Mouse (Mus musculus): ENCODE measurements around the gene Blzf1. TPM values are rescaled to one million over a fixed set of nuclear protein-coding genes. Genes with fewer than 3 reads are reported as not detected.

Blzf1 gene
- polyA plus RNA-seq (2014; fragmentation: Illumina TruSeq; extraction: RNeasy Lipid Tissue Mini Kit (QIAGEN cat#74804); ENCODE audit: insufficient read depth, low read depth, low replicate concordance), result 10.1 TPM

DNA sequence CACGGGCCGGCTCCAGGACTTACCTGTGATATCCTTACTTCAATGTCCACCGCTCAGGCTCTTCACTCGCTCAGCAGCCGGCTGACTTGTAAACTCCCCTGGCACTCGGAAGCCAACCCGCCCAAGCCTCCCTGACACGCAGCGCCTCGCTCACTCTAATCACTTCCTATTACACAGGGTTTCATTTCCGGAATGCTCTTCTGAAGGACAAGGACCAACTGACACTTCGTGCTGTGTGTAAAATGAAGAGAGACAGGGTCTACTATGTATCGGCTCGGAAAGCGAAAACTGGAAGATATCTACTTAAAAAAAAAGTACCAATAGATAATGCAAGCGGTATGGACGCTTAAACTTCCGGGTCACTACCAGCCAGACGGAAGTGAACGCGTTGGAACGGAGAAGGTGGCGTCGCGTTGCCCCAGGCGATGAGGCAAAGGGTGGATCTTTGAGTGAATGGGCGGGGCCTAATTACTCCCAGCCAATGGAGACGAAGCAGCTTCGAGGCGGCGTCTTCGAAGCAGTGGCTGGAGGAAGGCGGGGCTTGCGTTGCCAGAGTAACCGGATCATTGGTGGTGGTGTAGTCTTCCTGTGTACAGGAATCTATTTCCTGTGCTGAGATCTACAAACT lies at the start of gene Blzf1:
Gene Blzf1 (minus strand): TSS at position 366 of the 628 bp plus-strand sequence.

DNA sequence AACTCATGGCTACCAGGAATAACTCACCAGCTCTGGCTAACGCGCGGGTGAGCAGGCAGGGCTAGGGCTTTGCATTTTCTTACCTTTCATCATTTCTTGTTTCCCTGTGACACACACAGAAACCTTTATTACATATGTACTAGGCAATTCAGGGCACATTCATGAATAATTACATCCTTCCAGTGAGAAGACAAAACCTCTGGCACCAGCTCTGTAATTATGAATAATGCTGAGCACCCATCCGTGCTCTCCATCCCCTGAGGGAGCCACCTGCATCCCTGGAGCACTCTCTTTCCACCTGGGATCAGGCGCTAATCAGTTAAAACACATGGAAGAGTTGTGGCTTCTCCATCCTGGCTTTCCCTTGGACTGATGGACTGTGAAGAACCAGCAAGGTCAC lies 3.5 kb downstream of the Blzf1 start, which contains the start of gene Nme7:
Gene Nme7 (plus strand): TSS at position 301 of the 400 bp plus-strand sequence.

DNA sequence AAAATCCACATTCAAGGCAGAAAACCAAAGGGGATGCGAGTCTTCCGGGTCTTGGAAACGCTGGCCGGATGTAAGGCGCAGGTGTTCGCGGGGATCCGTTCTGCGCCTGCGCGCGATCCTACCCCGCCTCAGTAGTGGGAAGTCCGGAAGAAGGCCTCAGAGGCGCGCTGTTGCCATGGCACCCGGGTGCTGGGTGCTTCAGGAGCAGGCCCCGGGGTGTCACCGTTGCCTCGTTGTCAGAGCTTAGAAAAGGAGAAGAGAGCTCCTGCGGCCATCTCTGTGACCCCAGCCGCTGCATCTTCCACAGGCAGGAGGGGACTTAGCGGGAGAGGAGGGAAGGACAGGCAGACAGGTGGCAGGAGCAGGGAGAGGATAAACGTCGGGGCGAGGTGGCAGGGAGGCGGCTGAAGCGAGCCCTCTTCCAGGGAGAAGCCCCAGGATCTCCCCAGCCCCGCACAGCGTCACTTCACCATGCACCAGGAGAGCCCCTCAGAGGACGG lies 31.8 kb downstream of the Blzf1 start, which contains the start of gene Ccdc181:
Gene Ccdc181 (plus strand): TSS at position 131 of the 500 bp plus-strand sequence.

DNA sequence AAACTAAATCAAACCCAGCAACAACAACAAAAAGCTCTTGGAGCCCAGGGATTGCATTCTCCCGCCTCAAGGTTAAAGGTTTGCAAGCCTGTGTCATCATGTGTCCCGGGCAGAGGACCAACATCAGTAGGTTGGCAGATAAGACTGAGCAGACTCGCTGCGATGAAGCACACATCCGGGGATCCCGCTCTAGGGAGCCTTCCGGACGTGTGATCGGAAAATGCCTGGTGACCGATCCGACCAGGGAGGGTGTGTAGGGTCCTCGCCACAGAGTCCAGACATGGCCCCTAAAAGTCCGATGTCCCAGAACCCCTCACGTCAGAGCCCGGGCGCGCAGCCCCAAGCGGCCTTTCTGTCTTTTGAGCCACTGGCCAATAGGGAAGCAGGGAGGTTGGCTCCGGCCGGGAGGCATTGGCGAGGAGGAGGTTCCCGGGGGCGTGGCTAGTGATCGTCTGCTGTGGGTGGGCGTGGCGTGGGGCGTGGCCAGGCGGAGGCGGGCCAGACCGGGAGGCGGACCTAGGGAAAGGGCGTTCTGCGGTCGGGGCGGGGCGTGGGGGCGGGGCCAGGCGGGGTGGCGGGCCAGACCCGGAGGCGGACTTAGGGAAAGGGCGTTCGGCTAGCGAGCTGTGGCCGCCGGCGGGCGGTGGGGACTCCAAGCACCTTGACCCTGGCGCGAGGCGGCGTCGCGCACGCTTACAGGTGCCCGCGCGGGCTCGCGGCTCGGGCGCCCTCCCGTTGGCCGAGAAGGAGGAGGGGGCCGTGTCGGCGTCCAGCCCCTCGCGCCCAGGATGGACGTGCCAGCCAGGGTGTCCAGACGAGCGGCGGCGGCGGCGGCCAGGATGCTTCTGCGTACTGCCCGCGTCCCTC lies 58.6 kb downstream of the Blzf1 start, which contains the start of gene Slc19a2:
Gene Slc19a2 (plus strand): TSS at position 582 of the 867 bp plus-strand sequence.

Other genes with a start within 250 kb of the Blzf1 start
- 30.2 TPM for gene Sell, start 245.5 kb downstream of the Blzf1 start, polyA plus RNA-seq (2014; fragmentation: Illumina TruSeq; extraction: RNeasy Lipid Tissue Mini Kit (QIAGEN cat#74804); ENCODE audit: insufficient read depth, low read depth, low replicate concordance)
- 1.7 TPM for gene Selp, start 192.2 kb downstream of the Blzf1 start, polyA plus RNA-seq (2014; fragmentation: Illumina TruSeq; extraction: RNeasy Lipid Tissue Mini Kit (QIAGEN cat#74804); ENCODE audit: insufficient read depth, low read depth, low replicate concordance)
- gene F5, start 155.7 kb downstream of the Blzf1 start, polyA plus RNA-seq (2014; fragmentation: Illumina TruSeq; extraction: RNeasy Lipid Tissue Mini Kit (QIAGEN cat#74804); ENCODE audit: insufficient read depth, low read depth, low replicate concordance), result 0.51 TPM
- 2.6 TPM for gene Slc19a2, start 58.4 kb downstream of the Blzf1 start, polyA plus RNA-seq (2014; fragmentation: Illumina TruSeq; extraction: RNeasy Lipid Tissue Mini Kit (QIAGEN cat#74804); ENCODE audit: insufficient read depth, low read depth, low replicate concordance)
- 15.5 TPM for gene Ccdc181, start 31.9 kb downstream of the Blzf1 start, polyA plus RNA-seq (2014; fragmentation: Illumina TruSeq; extraction: RNeasy Lipid Tissue Mini Kit (QIAGEN cat#74804); ENCODE audit: insufficient read depth, low read depth, low replicate concordance)
- gene Nme7, start 3.4 kb downstream of the Blzf1 start, polyA plus RNA-seq (2014; fragmentation: Illumina TruSeq; extraction: RNeasy Lipid Tissue Mini Kit (QIAGEN cat#74804); ENCODE audit: insufficient read depth, low read depth, low replicate concordance), result 8.4 TPM
- 193 TPM for gene Atp1b1, start 150.9 kb upstream of the Blzf1 start, polyA plus RNA-seq (2014; fragmentation: Illumina TruSeq; extraction: RNeasy Lipid Tissue Mini Kit (QIAGEN cat#74804); ENCODE audit: insufficient read depth, low read depth, low replicate concordance)

Data from lung, adult 10 weeks (tissue).